Mouse (Mus musculus): ENCODE measurements at regions not wholly inside any gene's neighbourhood (a gene's known extent, or its start where the extent isn't known, plus 50 kb on each side); places are given as distances from the start of the nearest gene placed in this dataset.

DNA sequence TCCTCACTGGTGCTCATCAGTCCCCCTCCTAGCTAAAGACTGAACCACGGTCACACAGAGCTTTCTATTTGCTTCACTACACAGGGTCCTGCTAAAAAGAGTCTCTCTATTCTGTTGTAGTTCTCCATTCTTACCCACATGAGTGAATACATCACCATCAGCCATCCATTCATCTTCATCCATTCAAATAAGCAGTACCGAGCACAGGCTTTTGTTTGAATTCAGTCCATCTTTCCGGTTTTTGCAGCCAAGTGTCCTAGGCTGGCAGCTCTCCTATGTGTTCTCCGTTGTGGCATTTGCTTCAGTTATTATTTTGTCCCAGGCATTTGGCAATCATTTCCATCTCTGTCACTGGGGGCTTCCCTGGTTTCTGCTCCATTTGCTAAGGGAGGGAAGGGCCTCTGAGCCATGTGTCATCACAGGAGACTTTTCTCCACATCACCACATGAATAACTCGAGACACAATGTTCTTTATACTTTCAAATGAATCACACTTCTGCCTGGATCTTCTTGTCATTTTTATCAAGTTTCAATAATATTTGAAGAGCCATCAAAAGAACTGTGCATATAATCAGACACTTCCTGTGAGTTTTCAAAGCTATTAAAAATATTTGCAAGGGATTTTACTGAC lies 366.1 kb downstream of the Dnajb9 start:
- ATAC-seq (ENCODE audit: low TSS enrichment), result no peak

GRCm38 (mm10) chr12:43831976-43832375 lies 378.1 kb downstream of the Dnajb9 start:
- ATAC-seq (ENCODE audit: low TSS enrichment), result peak; percentile 45

GRCm38 (mm10) chr12:43828641-43829040 lies 381.5 kb downstream of the Dnajb9 start:
- ATAC-seq (ENCODE audit: low TSS enrichment), result no peak

DNA sequence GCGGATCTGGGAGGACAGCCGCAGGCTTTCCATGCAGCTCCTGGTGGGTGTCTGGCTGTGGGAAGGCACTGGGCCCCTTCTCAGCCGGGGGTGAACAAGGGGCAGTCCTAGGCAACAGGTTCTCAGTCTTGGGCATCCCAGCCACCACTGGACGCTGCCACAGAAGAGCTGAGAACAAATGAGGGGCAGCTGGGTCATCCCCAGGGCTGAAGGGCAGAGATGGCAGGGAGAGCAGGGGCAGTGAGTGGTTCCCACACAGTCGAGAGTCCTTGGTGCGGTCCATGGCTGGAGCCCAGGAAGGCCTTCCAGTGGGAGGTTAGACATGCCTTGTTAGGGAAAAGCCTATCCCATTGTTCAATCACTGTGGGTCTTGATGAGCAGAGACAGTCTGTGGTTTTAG lies 382.2 kb downstream of the Dnajb9 start:
- no peak for ATAC-seq (ENCODE audit: low TSS enrichment)

DNA sequence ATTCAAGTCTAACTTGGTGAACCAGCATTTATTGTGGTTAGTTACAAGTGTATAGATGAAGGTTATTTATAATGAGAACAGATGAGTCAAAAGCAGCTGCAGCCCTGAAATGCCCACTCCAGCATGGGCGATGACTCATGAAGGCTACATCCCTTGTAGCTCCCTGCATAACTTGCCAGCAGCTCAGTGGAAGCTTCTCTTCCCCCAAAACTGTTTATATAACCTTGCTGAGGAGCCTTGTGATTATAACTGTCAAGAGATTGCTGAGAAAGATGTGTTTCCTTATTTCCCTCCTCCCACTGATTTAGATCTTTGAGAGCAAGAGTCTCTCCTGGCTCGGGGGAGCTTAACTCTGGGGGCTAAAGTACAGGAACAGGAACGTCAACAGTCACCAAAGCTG lies 382.8 kb downstream of the Dnajb9 start:
- ATAC-seq (ENCODE audit: low TSS enrichment), result peak; percentile 90

DNA sequence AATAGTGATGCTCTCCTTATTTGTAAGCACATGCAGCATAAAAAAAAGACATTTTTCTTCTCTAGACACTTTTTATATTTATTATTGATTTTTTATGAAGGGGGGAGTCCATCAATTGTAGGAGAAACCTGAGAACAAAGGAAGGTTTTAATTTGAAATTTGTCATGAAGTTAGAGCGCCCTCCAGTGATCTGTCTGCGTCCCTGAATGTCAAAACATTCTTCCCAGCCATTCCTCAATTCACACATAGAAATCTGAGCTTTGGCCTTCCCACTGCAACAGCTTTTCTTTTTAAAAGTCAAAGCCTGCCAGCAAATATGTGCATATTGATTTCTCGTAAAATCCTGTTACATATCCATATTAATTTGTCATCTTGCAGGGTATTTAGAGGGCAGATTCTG lies 396.6 kb downstream of the Dnajb9 start:
- peak; percentile 79; the same call in 1 of the 2 replicates for ATAC-seq (ENCODE audit: low TSS enrichment)

DNA sequence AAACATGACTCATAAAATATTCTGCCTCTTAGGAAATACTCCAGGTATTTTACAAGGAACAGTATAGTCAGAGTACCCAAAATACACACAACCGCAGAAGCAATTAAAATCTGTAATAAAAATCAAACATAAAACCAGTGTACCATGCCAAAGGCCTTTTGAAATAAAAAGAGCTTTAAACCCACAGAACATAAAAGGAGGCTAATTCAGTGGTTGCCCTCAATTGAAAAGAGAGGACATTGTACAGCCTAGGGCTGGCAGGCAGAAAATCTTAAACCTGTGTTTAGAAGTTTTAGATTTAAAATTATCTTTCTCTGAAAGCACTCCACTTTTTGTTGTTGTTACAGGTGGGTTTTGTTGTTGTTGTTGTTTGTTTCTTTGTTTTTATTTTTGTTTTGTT lies 437.4 kb downstream of the Dnajb9 start:
- ATAC-seq (ENCODE audit: low TSS enrichment), result no peak

- no peak for ATAC-seq (ENCODE audit: low TSS enrichment)
These were observed 448.0 kb downstream of the Dnajb9 start for GRCm38 (mm10) chr12:43762151-43762550.

Measured in frontal cortex, adult (tissue).